Comparison of ENCODE assay signal across 8 mouse cellular contexts in genomic region chr11:117932195-117932594, GRCm38 (mm10). TPM values are rescaled to one million over a fixed set of nuclear protein-coding genes. Genes with fewer than 3 reads are reported as not detected.
A peak's percentile ranks its signal among the peaks of the same experiment; 100 is the strongest.
DNase-seq lines count a peak whose midpoint lies in the region; ATAC-seq and TF ChIP-seq lines count a peak whose summit lies in the region.

No protein-coding gene starts in this region.

- H3K4me1 ChIP-seq in E14TG2a.4 (replicated peaks; ENCODE audit: low read depth, low read length), result peaks cover 76% of the 10 kb centered on the region
- peaks cover 45% of the 10 kb centered on the region for H3K4me1 ChIP-seq in lung, embryonic 16.5 days (replicated peaks; ENCODE audit: control insufficient read depth, insufficient read depth, low read length)

- no peak for DNase-seq in frontal cortex, postnatal 25 days (ENCODE audit: low spot score in 2 of 2)
- peak; percentile 72 for DNase-seq in heart, adult 8-10 months (ENCODE audit: low spot score)
- DNase-seq in thymus, postnatal 10 days (ENCODE audit: low spot score in 2 of 2), result no peak
- DNase-seq in adrenal gland, postnatal 25 days, result no peak
- DNase-seq in ovary, postnatal 14 days (ENCODE audit: low spot score), result no peak

- 0 out of 2 replicates have a peak overlapping the region, but pooled peaks have one; percentile 40 for H3K27ac ChIP-seq in lung, embryonic 16.5 days (ENCODE audit: low read length)

- WGBS in lung, embryonic 16.5 days, result 44% methylated on average over 4 of the region's 4 CpGs

- no peaks in the 10 kb centered on the region for H3K36me3 ChIP-seq in E14TG2a.4 (ENCODE audit: insufficient read depth, low read length)
- no peaks in the 10 kb centered on the region for H3K36me3 ChIP-seq in lung, embryonic 16.5 days (ENCODE audit: control insufficient read depth, insufficient read depth, low read length)

- H3K4me3 ChIP-seq in E14TG2a.4 (replicated peaks; ENCODE audit: low read length), result peak overlapping the region; percentile 33
- no peak overlapping the region for H3K4me3 ChIP-seq in lung, embryonic 16.5 days (ENCODE audit: low read length)

- H3K9me3 ChIP-seq in E14TG2a.4 (ENCODE audit: low read length), result no peaks in the 10 kb centered on the region
- H3K9me3 ChIP-seq in lung, embryonic 16.5 days (ENCODE audit: control insufficient read depth, low read length), result no peaks in the 10 kb centered on the region

- TF ChIP-seq CTCF in E14TG2a.4 (conservative IDR thresholded peaks at IDR 0.05; ENCODE audit: low read length), result no peak

- peaks cover 2% of the 10 kb centered on the region; the same call in 1 of the 2 replicates for H3K27me3 ChIP-seq in E14TG2a.4 (ENCODE audit: insufficient read depth, low read length)
- H3K27me3 ChIP-seq in lung, embryonic 16.5 days (ENCODE audit: control insufficient read depth, insufficient read depth, low read depth, low read length), result peaks cover 11% of the 10 kb centered on the region

- H3K9ac ChIP-seq in lung, embryonic 16.5 days (ENCODE audit: low read length), result no peak overlapping the region

- H3K4me2 ChIP-seq in lung, embryonic 16.5 days (ENCODE audit: low read depth, low read length), result no peak overlapping the region

- ATAC-seq in frontal cortex, adult (ENCODE audit: low TSS enrichment), result peak; percentile 69
- ATAC-seq in lung, embryonic 16.5 days (ENCODE audit: low read depth), result no peak

RNA-seq across cellular contexts. Expression of gene Socs3, which starts 37.7 kb away (rescaled TPM):
- 1 to 10 TPM; 3.8 to 6.2 (median 4.7) TPM for total RNA-seq in heart, adult 8-10 months (2022)
- polyA plus RNA-seq in lung, embryonic 16.5 days (2015; fragmentation: Nextera tagmentation; extraction: Ambion mirVana), result 12.5 and 13.2 TPM in 2 replicates
- total RNA-seq in adrenal gland, postnatal 25 days (2021), result 8.8 and 9.0 TPM in 2 replicates

RNA-seq across cellular contexts. Expression of gene Pgs1, which starts 53.9 kb away (rescaled TPM):
- total RNA-seq in heart, adult 8-10 months (2022), result 10 to 100 TPM; 16.4 to 20.6 (median 19.2) TPM
- 41.8 and 44.8 TPM in 2 replicates for polyA plus RNA-seq in lung, embryonic 16.5 days (2015; fragmentation: Nextera tagmentation; extraction: Ambion mirVana)
- total RNA-seq in adrenal gland, postnatal 25 days (2021), result 58.9 and 60.0 TPM in 2 replicates

RNA-seq across cellular contexts. Expression of gene Tha1, which starts 58.9 kb away (rescaled TPM):
- total RNA-seq in heart, adult 8-10 months (2022), result 10 to 100 TPM in 3 of 4 experiments, 1 to 10 TPM in 1; 9.0 to 11.3 (median 10.3) TPM
- 4.6 and 5.0 TPM in 2 replicates for polyA plus RNA-seq in lung, embryonic 16.5 days (2015; fragmentation: Nextera tagmentation; extraction: Ambion mirVana)
- total RNA-seq in adrenal gland, postnatal 25 days (2021), result 14.8 and 16.7 TPM in 2 replicates
